Mouse (Mus musculus): Measurements from ENCODE around the gene Zdhhc9.
A peak's percentile ranks its signal among the peaks of the same experiment; 100 is the strongest.

The Zdhhc9 gene

GRCm38 (mm10) chrX:48147741-48148186 is 60.9 kb downstream of the Zdhhc9 start:
- peak; percentile 69 for DNase-seq (ENCODE audit: low read depth, low spot score)
- no peaks in the 10 kb centered on the region for H3K27me3 ChIP-seq (ENCODE audit: control insufficient read depth, insufficient read depth, low read length, poor library complexity, severe bottlenecking)

DNA sequence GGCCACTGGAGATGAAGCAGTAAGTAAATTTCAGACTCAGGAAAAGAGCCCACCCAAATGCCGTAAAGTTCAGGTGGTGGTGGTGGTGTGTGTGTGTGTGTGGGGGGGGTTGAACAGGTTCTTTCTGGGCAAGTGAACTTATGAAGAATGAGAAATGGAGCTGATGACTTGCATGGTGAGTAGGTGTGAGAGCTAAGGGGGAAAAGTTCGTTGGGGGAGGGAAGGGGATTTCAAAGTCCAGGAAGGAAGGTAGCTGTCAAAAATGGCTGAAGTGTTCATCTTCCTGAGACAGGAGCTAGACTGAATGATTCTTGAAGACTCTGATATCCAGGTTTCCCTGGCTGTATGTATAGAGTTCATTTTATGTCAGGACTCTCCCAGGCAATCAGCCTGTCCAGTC is 61.5 kb downstream of the Zdhhc9 start:
- H3K36me3 ChIP-seq (ENCODE audit: control insufficient read depth, insufficient read depth, low read length, poor library complexity, severe bottlenecking), result peaks cover 2% of the 10 kb centered on the region; the same call in 1 of the 2 replicates
- DNase-seq (ENCODE audit: low read depth, low spot score), result peak; percentile 25
- no peaks in the 10 kb centered on the region for H3K27me3 ChIP-seq (ENCODE audit: control insufficient read depth, insufficient read depth, low read length, poor library complexity, severe bottlenecking)

More at GRCm38 (mm10) chrX:48147741-48148186, 60.9 kb downstream of the Zdhhc9 start:
- H3K36me3 ChIP-seq (ENCODE audit: control insufficient read depth, insufficient read depth, low read length, poor library complexity, severe bottlenecking), result peaks cover 2% of the 10 kb centered on the region; the same call in 1 of the 2 replicates

DNA sequence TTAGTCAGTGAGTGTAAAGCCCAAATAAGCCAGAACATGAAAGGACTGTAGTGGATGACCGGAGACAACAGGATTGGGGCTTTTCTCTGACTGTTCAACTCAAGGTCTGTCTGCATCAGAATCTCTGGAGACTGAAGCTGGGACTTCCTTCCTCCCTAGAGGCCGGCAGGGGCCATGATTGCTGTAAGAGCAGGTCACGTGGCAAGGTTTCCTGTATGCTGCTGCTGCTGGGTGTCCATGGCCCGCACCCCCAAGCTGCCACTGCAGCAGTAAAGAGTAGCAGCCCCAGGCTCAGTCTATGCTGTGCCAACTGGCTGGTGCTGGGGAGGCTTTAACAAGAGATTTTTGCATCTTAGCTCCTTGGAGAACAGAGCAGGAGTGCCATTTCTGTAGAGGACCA is 62.4 kb downstream of the Zdhhc9 start, which contains the start of gene Sash3:
TSS of gene Sash3 (plus strand) at position 175 of the 400 bp plus-strand sequence.
- Histone ChIP-seq H3K36me3 (ENCODE audit: control insufficient read depth, insufficient read depth, low read length, poor library complexity, severe bottlenecking) (peaks cover 2% of the 10 kb centered on the region; the same call in 1 of the 2 replicates), H3K27me3 (ENCODE audit: control insufficient read depth, insufficient read depth, low read length, poor library complexity, severe bottlenecking) (no peaks in the 10 kb centered on the region)
- DNase-seq (ENCODE audit: low read depth, low spot score), result peak; percentile 86

GRCm38 (mm10) chrX:48143415-48144335 is 65.0 kb downstream of the Zdhhc9 start:
- no peaks in the 10 kb centered on the region for H3K36me3 ChIP-seq (ENCODE audit: control insufficient read depth, insufficient read depth, low read length, poor library complexity, severe bottlenecking)
- H3K27me3 ChIP-seq (ENCODE audit: control insufficient read depth, insufficient read depth, low read length, poor library complexity, severe bottlenecking), result no peaks in the 10 kb centered on the region
- peak; percentile 59 for DNase-seq (ENCODE audit: low read depth, low spot score)

DNA sequence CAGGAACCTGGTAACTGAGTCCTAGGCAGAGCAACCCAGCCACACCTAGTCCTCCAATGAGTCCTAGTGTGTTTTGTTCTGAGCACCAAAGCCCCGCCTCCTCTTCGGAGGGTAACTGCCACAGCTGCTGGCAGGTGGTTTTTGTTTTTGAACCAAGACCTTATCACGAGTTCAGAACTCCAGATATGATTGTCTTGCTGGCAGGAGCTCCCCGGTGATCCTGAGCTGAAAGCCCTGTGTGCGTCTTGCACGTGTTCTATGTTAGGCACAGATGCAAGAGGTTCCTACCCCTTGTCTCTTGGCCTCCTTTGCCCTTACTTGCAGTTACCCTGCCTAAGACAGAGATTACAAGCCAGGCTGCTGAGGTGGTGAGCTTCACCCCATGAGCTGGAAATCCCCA is 67.2 kb downstream of the Zdhhc9 start:
- Histone ChIP-seq H3K36me3 (ENCODE audit: control insufficient read depth, insufficient read depth, low read length, poor library complexity, severe bottlenecking) (no peaks in the 10 kb centered on the region), H3K27me3 (ENCODE audit: control insufficient read depth, insufficient read depth, low read length, poor library complexity, severe bottlenecking) (no peaks in the 10 kb centered on the region)
- peak; percentile 75 for DNase-seq (ENCODE audit: low read depth, low spot score)

GRCm38 (mm10) chrX:48140286-48140877 is 68.3 kb downstream of the Zdhhc9 start:
- Histone ChIP-seq H3K36me3 (ENCODE audit: control insufficient read depth, insufficient read depth, low read length, poor library complexity, severe bottlenecking) (no peaks in the 10 kb centered on the region), H3K27me3 (ENCODE audit: control insufficient read depth, insufficient read depth, low read length, poor library complexity, severe bottlenecking) (no peaks in the 10 kb centered on the region)
- DNase-seq (ENCODE audit: low read depth, low spot score), result peak; percentile 78

GRCm38 (mm10) chrX:48139368-48140285 is 69.1 kb downstream of the Zdhhc9 start:
- no peaks in the 10 kb centered on the region for H3K27me3 ChIP-seq (ENCODE audit: control insufficient read depth, insufficient read depth, low read length, poor library complexity, severe bottlenecking)
- DNase-seq (ENCODE audit: low read depth, low spot score), result peak; percentile 28
- no peaks in the 10 kb centered on the region for H3K36me3 ChIP-seq (ENCODE audit: control insufficient read depth, insufficient read depth, low read length, poor library complexity, severe bottlenecking)

GRCm38 (mm10) chrX:48138539-48139275 is 70.0 kb downstream of the Zdhhc9 start:
- peak; percentile 77 for DNase-seq (ENCODE audit: low read depth, low spot score)

DNA sequence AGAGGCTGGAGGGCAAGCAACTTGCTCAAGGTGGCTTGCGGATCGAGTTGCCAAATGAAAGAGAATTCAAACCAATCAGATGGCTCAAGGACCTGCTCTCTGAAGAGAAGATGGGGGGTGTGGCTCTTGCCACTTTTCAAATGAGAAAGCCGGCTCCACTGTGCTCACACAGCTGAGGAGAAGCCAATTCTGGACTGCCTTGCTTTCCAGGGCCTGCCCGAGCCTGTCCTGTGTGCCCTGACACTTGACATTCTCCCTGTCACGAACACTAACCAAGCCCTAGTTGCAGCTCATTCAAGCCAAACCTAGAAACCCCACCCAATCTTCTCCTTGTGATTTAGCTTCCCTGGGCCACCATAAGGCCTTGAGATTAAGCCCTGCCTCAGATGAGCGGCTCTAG is 70.7 kb downstream of the Zdhhc9 start:
- Histone ChIP-seq H3K27me3 (ENCODE audit: control insufficient read depth, insufficient read depth, low read length, poor library complexity, severe bottlenecking) (no peaks in the 10 kb centered on the region), H3K36me3 (ENCODE audit: control insufficient read depth, insufficient read depth, low read length, poor library complexity, severe bottlenecking) (no peaks in the 10 kb centered on the region)
- DNase-seq (ENCODE audit: low read depth, low spot score), result peak; percentile 6

More at GRCm38 (mm10) chrX:48138539-48139275, 70.0 kb downstream of the Zdhhc9 start:
- Histone ChIP-seq H3K27me3 (ENCODE audit: control insufficient read depth, insufficient read depth, low read length, poor library complexity, severe bottlenecking) (no peaks in the 10 kb centered on the region), H3K36me3 (ENCODE audit: control insufficient read depth, insufficient read depth, low read length, poor library complexity, severe bottlenecking) (no peaks in the 10 kb centered on the region)

GRCm38 (mm10) chrX:48136935-48137334 is 71.7 kb downstream of the Zdhhc9 start:
- Histone ChIP-seq H3K36me3 (ENCODE audit: control insufficient read depth, insufficient read depth, low read length, poor library complexity, severe bottlenecking) (no peaks in the 10 kb centered on the region), H3K27me3 (ENCODE audit: control insufficient read depth, insufficient read depth, low read length, poor library complexity, severe bottlenecking) (no peaks in the 10 kb centered on the region)
- peak; percentile 6 for DNase-seq (ENCODE audit: low read depth, low spot score)

DNA sequence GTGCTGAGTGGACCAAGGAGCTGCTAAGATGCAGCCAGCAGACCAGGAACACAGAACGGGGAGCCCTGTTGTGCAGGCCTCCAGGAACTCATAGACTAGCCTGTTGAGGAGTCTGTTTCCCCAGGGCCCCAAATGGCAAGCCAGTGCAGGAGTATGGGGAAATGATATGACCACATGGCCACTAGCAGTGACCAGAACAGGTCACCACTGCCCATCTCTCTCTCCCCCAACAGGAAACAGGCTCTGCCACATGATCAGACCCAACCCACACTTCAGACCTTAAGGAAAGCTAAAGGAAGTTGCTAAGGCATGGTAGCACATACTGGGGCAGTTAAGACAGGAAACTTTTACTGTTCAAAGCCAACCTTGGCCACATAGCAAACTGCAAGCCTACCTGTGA is 79.5 kb downstream of the Zdhhc9 start:
- no peak for DNase-seq (ENCODE audit: low read depth, low spot score)
- H3K27me3 ChIP-seq (ENCODE audit: control insufficient read depth, insufficient read depth, low read length, poor library complexity, severe bottlenecking), result no peaks in the 10 kb centered on the region
- H3K36me3 ChIP-seq (ENCODE audit: control insufficient read depth, insufficient read depth, low read length, poor library complexity, severe bottlenecking), result no peaks in the 10 kb centered on the region

DNA sequence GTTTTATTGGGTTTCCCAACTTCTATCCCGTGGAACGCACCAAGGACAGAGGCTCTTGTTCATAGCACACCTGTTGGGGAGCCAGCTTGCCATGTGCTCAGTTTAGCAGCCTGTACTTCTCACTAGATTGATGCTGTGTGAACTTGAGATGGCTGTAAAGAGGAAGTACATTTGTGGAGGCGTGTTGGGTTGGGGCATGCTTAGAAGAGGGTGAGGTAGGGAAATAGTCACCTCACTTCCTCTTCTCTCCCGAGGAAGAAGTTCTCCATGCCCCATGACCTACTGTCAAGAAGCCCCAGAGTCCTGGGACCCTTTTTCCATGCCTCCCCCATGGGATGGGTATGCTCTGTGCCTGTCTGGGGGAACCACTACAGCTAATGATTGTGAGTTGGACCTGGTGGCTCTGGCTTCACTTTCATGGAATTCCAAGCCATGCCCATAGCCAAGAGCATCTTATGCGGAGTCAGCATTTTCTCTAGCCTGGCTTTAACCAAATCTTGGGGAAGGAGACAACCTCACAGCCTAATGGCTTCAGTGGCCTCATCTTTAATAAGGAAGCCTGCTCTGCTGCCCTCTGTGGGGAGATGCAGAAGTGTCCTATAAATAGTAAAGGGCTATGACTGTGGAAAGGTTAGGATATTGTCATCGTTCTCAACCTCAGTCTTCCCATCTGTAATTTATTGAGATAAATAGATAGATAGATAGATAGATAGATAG is 81.0 kb downstream of the Zdhhc9 start:
- H3K27me3 ChIP-seq (ENCODE audit: control insufficient read depth, insufficient read depth, low read length, poor library complexity, severe bottlenecking), result no peaks in the 10 kb centered on the region
- peak; percentile 77 for DNase-seq (ENCODE audit: low read depth, low spot score)
- H3K36me3 ChIP-seq (ENCODE audit: control insufficient read depth, insufficient read depth, low read length, poor library complexity, severe bottlenecking), result no peaks in the 10 kb centered on the region

GRCm38 (mm10) chrX:48126903-48127476 is 81.7 kb downstream of the Zdhhc9 start:
- no peak for DNase-seq (ENCODE audit: low read depth, low spot score)
- H3K36me3 ChIP-seq (ENCODE audit: control insufficient read depth, insufficient read depth, low read length, poor library complexity, severe bottlenecking), result no peaks in the 10 kb centered on the region
- H3K27me3 ChIP-seq (ENCODE audit: control insufficient read depth, insufficient read depth, low read length, poor library complexity, severe bottlenecking), result no peaks in the 10 kb centered on the region
